Mouse (Mus musculus) adrenal gland, adult 2 months (tissue): ENCODE results near the gene Adamts4. TPM values are rescaled to one million over a fixed set of nuclear protein-coding genes. Genes with fewer than 3 reads are reported as not detected.
"Not testable (repeated sequence)": the region's sequence is repeated elsewhere in the genome, so short reads cannot be mapped to it uniquely, and the experiment has no call there.

Source experiments
- DNase-seq: peaks from one replicate; pipeline ENCODE4 v3.0.0; 2021
- polyA plus RNA-seq: library from polyadenylated mRNA; depleted of rRNA; stranded (reverse); fragments of >200 nt; gene quantifications from 2 replicates; pipeline ENCODE4 v1.2.3, GENCODE M21; 2012
- total RNA-seq, 2 experiments: library from RNA; stranded (reverse); gene quantifications; 2 replicates each; pipeline ENCODE4 v1.2.3; 2021

Adamts4 gene
- total and polyA plus RNA-seq, 3 experiments, result 1.1 to 1.7 (median 1.3) TPM

DNA sequence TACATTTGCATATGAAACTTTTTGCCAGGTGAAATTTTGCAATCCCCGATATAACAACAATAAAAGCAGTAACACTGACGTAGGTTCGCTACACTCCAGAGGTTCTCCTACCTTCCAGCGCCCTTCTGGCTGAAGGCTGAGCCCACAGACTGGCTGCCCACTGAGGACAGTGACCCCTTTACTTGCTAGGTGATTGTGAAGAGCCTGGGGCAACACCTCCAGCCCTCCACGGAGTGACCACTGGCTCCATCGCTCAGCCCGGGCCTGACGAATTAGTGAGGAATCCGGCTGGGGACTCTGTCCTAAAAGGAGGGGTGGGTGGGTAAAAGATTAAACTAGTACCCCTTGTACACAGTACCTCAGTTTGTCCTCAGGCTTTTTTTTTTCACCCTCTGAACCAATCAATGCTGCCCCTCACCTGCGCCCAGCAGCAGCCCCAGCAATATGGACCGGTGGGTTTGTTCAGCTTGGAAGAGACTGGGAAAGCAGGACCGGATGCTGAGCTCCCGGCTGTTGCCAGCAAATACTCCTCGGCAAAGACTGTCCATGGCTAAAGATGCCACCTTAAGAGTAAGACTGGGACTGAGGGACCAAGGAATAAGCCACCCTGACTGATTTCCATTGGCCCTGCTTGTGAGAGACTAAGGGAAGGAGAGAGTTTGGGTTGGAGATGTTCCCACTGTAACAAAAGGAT is 28.9 kb downstream of the Adamts4 start:
- DNase-seq, result no peak

GRCm38 (mm10) chr1:171279721-171280120 is 29.5 kb downstream of the Adamts4 start:
- no peak for DNase-seq

DNA sequence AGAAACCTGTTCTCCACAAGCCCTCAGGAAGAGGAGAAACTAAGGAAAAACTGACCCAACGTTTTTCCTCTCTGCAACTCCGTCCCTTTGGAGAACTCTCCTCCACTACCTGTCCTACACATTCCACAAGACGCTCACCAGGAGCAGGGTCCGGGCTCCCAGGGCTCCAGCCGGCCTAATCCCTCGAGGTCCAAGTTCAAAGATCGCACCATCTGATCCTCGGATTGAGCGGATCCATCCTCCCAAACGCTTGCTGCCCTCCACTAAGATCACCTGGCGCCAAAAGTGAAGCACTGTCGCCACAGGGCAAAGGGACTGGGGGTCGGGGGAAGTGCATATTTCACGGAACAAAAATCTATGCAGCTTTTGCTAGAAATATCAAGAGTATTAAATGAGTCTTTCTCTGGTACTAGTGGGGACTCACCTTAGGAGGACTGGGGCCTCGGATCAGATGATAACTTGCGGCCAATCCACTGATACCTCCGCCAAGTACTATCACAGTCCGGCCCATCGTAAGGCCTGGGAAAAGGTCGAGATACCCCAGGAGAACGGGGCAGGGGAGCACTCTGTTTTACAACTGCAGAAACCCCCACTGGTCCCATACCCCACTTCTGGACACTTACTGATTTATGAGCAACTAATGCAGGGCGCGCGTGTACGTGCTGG is 30.2 kb downstream of the Adamts4 start:
- no peak for DNase-seq

GRCm38 (mm10) chr1:171280916-171281527 is 30.8 kb downstream of the Adamts4 start, which contains the start of gene Ppox:
TSS of gene Ppox (minus strand) at chr1:171281186.
- DNase-seq, result peak; percentile 95

GRCm38 (mm10) chr1:171281528-171281923 is 31.3 kb downstream of the Adamts4 start:
- peak; percentile 90 for DNase-seq

GRCm38 (mm10) chr1:171282086-171282805 is 32.0 kb downstream of the Adamts4 start:
- no peak for DNase-seq

DNA sequence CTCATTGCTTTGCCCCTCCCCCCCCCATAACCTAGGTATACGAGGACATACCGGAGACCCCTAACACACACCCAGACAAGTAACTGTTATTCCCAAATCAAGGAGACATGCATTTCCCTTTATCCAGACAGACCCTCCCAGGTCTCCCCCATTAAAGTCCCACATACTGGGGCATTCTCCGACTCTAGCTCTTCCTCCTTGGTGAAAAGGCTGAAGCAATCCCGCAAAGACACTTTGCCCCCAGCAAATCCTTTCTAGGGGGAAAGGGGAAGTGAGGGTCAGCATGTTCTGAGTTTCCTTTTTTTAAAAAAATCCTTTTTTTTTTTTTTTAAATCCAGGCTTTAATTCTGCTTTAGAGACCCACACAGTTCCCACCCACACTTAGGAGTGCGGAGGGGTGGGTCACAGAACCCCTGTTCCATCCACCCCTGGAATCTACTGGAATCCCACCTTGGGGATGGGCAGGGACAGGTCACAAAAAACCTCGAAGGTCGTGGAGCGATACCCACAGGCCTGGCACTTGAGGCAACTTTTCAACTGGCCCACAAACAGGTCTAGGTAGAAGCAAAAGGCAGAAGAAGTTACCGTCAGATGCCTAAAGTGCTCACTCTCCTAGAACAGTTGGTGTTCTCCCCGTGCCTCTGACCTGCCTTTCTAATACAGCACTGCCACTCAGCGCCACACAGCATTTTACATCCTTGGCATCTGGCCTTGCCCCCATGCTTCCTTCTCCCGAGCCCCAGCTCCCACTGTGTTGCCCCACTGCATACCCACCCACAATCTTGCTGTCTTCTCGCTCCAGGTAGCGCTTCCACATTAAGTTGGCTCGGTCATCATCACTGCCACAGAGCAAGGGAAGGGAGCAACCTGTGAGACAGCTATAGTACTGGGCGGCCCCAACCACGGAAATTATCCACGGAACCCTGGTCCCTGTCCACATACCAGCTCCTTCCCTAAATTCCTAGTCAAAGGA is 33.3 kb downstream of the Adamts4 start:
- DNase-seq, result no peak

GRCm38 (mm10) chr1:171284491-171284890 is 34.3 kb downstream of the Adamts4 start:
- no peak for DNase-seq

DNA sequence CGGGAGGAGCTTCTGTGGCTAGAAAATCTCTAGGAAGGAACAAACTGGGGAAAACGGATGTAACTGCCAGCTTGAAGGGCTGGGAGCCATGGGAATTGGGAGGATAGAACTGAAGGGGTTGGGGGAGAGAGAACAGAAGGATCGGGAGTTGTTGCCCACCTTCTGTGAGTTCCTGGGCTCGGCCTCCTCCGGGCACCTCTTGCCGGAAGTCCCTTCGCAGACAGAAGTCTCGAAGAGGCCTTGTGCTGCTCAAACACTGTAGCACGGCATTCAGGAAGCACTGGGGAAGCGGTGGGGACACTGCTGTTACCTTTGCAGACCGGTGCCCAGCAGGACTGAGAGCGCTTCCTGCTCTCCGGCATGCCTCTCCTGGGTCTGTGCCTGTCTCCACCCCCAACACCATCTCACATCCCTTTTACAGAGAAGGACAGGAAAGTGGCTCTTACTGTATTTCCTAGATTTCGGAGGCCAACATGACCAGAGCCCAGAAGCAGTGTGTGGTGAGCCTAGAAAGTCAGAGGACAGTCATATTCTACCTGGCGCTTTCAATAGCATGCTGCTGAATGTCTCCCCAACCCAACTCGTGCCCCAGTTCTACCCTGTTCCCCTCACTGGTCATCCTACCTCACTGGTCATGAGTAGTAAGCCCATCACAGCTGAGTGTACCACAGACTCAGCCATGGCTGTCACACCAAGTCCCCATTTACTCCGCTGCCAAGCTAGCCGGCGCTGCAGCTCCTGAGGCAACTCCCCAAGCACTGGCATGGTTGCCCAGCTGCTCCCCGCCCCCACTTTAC is 35.1 kb downstream of the Adamts4 start:
- DNase-seq, result no peak

- DNase-seq, result no peak
Measured at GRCm38 (mm10) chr1:171286517-171286916, 36.3 kb downstream of the Adamts4 start.

- DNase-seq, result peak; percentile 97
Measured at GRCm38 (mm10) chr1:171287136-171288081, 37.2 kb downstream of the Adamts4 start, which contains the start of gene Usp21. TSS of gene Usp21 (minus strand) at chr1:171287991.

- peak; percentile 0 for DNase-seq
Measured at GRCm38 (mm10) chr1:171288328-171288727, 38.1 kb downstream of the Adamts4 start.

DNA sequence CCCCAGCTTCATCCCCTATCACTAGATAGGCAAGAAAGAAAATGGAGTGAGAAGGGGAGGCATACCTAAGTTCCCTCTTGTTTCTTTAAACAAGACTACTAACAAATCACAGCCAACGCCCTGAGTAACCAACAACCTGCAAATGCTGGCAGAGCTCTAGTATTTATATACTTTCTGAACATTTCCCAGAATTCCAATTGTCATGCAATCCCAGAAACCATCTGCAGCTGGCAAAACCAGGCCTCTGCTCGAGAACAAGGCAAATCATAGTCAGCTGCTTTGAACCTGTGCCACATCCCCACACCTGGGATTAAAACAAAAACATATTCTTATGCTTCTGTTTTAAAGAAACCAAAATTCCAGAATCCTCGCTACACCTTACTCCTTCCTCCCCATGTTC is 43.1 kb downstream of the Adamts4 start:
- DNase-seq, result no peak

- no peak for DNase-seq
Measured at GRCm38 (mm10) chr1:171293906-171294297, 43.7 kb downstream of the Adamts4 start.

DNA sequence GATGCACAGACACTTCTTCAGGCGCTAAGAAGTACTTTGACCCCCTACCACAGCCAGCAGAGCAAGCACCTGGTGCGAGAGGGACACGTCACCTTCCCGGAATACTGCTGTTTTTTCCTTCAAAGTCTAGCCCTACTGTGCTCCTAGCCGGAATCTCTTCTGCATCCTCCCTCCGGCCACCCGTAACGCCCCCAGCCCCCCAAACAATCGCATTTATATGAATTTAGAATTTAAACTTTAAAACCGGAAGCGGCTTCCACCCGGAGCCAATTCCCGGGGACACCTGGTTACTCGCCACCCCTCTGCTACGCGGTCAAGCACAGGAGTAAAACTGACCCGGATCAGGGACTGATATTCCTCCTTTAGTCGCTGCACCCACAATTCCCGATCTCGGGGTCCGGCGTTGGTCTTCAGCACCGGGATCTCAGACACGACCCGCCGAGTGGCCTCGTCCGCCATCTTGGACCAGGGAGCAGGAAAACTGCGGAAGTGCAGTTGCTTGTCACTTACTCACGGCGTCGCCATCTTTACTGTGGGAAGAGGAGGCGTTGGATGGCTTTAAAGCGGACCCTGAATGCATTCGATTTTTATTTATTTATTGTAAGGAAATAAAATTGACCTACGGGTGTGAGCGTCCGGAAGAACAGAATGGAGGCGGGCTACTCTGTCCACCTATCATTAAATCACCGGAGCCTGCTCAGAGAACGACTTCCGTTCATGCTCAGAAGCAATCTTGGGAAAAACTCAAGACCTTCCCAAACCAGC is 44.3 kb downstream of the Adamts4 start, which contains the start of gene Ufc1:
Ufc1 (minus strand) TSS at position 727 of the 765 bp plus-strand sequence.
- peak; percentile 90 for DNase-seq

- DNase-seq, result no peak
Measured at GRCm38 (mm10) chr1:171295063-171295402, 44.8 kb downstream of the Adamts4 start.

DNA sequence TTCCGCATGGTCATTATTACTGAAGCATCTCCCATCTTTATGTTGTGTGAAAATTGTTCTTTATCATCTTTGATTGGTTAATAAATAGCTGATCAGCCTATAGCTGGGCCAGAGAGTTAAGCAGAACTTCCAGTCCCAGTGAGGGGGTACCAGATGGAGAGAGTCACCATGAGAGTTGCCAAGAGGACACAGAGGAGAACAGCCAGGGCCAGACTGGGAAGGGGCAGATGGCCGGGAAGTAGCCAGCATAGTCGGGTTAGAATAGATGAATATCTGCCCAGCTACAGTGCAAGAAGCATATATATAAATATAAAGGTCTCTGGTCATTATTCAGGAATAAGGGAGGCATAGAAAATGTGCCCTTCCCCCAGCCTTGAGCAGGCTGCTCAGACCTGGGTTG is 48.0 kb downstream of the Adamts4 start:
- DNase-seq, result no peak

- not testable (repeated sequence) for DNase-seq
Measured at GRCm38 (mm10) chr1:171306157-171306556, 55.9 kb downstream of the Adamts4 start.
